Mouse (Mus musculus) neutrophil, adult 5-6 weeks (primary cell): ENCODE results near the gene Erap1. TPM values are rescaled to one million over a fixed set of nuclear protein-coding genes. Genes with fewer than 3 reads are reported as not detected.

Experiments
- total RNA-seq: library from RNA; stranded (forward); fragments of 200-1000 nt; gene quantifications from 2 replicates; pipeline ENCODE4 v1.2.3, GENCODE M21; 2017

Erap1 gene
- total RNA-seq, 1 experiment from 2014 or later: 62.6 TPM

Other genes with a start within 250 kb of the Erap1 start
- gene Zfp72, start 248.7 kb upstream of the Erap1 start, total RNA-seq: 2.8 and 3.8 TPM in 2 replicates
- 29.0 and 29.6 TPM in 2 replicates for gene Ftl1-ps1, start 239.9 kb upstream of the Erap1 start, total RNA-seq
- gene Zfp825, start 145.6 kb upstream of the Erap1 start, total RNA-seq: 12.8 and 14.6 TPM in 2 replicates
- gene Cast, start 169.2 kb downstream of the Erap1 start, total RNA-seq: 221 and 223 TPM in 2 replicates